In genomic region chr7:80269751-80270255, GRCm38 (mm10) we compare ENCODE assay signal across 8 mouse cellular contexts. TPM values are rescaled to one million over a fixed set of nuclear protein-coding genes. Genes with fewer than 3 reads are reported as not detected.
A peak's percentile ranks its signal among the peaks of the same experiment; 100 is the strongest.
DNase-seq lines count a peak whose midpoint lies in the region; ATAC-seq and TF ChIP-seq lines count a peak whose summit lies in the region.

No protein-coding gene starts in this region.

- intact Hi-C loops in heart, adult 2 months (cut with DNase I): loop anchor here (1.0 to 2.0 kb wide), 3 partner anchors 9 to 37 kb away; partner anchors contain the start of genes Cib1, Gdpgp1 and Ngrn

- no peak for TF ChIP-seq EP300 in heart, adult 2 months (IDR thresholded peaks at IDR 0.05; ENCODE audit: insufficient read depth, low read depth, low read length)

- H3K27ac ChIP-seq in heart, adult 2 months: peak overlapping the region; percentile 27
- H3K27ac ChIP-seq in embryonic facial prominence, embryonic 15.5 days (replicated peaks): no peak overlapping the region
- H3K27ac ChIP-seq in intestine, postnatal 0 days (ENCODE audit: low read depth, low read length): peak overlapping the region; percentile 84

- H3K79me2 ChIP-seq in heart, adult 2 months (replicated peaks; ENCODE audit: control insufficient read depth, insufficient read depth, low read length): no peaks in the 10 kb centered on the region

- no peak for ATAC-seq in G1E (ENCODE audit: extremely low read depth, insufficient number of reproducible peaks, low FRiP score, poor library complexity, severe bottlenecking)
- ATAC-seq in embryonic facial prominence, embryonic 15.5 days (ENCODE audit: insufficient number of reproducible peaks, low FRiP score, low TSS enrichment, low read depth): peak; percentile 56; the same call in 1 of the 2 replicates
- ATAC-seq in intestine, postnatal 0 days: peak; percentile 48; the same call in 1 of the 2 replicates

- H3K36me3 ChIP-seq in heart, adult 2 months (ENCODE audit: control insufficient read depth, insufficient read depth, low read length): no peaks in the 10 kb centered on the region
- peaks cover 72% of the 10 kb centered on the region for H3K36me3 ChIP-seq in G1E (replicated peaks)
- peaks cover 43% of the 10 kb centered on the region for H3K36me3 ChIP-seq in embryonic facial prominence, embryonic 15.5 days
- H3K36me3 ChIP-seq in intestine, postnatal 0 days (ENCODE audit: control insufficient read depth, insufficient read depth): peaks cover 36% of the 10 kb centered on the region

- under 1% methylated on average over 23 of the region's 23 CpGs for WGBS in heart, adult 2 months
- WGBS in embryonic facial prominence, embryonic 15.5 days: 1% methylated on average over 23 of the region's 23 CpGs
- under 1% methylated on average over 23 of the region's 23 CpGs for WGBS in intestine, postnatal 0 days

- H3K4me3 ChIP-seq in heart, adult 2 months: peak overlapping the region; percentile 92
- H3K4me3 ChIP-seq in G1E (ENCODE audit: low read depth, low read length): peak overlapping the region; percentile 93
- peak overlapping the region; percentile 57 for H3K4me3 ChIP-seq in embryonic facial prominence, embryonic 15.5 days (replicated peaks)
- peak overlapping the region; percentile 71 for H3K4me3 ChIP-seq in intestine, postnatal 0 days (ENCODE audit: low read depth, low read length)

- TF ChIP-seq POLR2A in heart, adult 2 months (IDR thresholded peaks at IDR 0.05; ENCODE audit: insufficient read depth, low read depth, low read length): no peak

- H3K9me3 ChIP-seq in G1E (replicated peaks): no peaks in the 10 kb centered on the region
- 0 out of 2 replicates have a peak, but pooled peaks cover 4% of the 10 kb centered on the region for H3K9me3 ChIP-seq in embryonic facial prominence, embryonic 15.5 days (replicated peaks)
- no peaks in the 10 kb centered on the region for H3K9me3 ChIP-seq in intestine, postnatal 0 days (ENCODE audit: control insufficient read depth)

- no peaks in the 10 kb centered on the region for H3K27me3 ChIP-seq in heart, adult 2 months (ENCODE audit: control insufficient read depth, insufficient read depth, low read length)
- no peaks in the 10 kb centered on the region for H3K27me3 ChIP-seq in G1E (ENCODE audit: insufficient read depth, low read length)
- H3K27me3 ChIP-seq in embryonic facial prominence, embryonic 15.5 days: no peaks in the 10 kb centered on the region
- no peaks in the 10 kb centered on the region for H3K27me3 ChIP-seq in intestine, postnatal 0 days (replicated peaks; ENCODE audit: control insufficient read depth, insufficient read depth, low read length)

- TF ChIP-seq CTCF in heart, adult 2 months (IDR thresholded peaks at IDR 0.05): no peak
- TF ChIP-seq CTCF in G1E (IDR thresholded peaks at IDR 0.05; ENCODE audit: low read depth, low read length): no peak
- TF ChIP-seq CTCF in intestine, postnatal 0 days (IDR thresholded peaks at IDR 0.05; ENCODE audit: low read depth): no peak

- DNase-seq in heart, adult 2 months: no peak
- DNase-seq in heart, adult 9 months (ENCODE audit: low spot score in 2 of 2): no peak
- peak; percentile 11 for DNase-seq in G1E (ENCODE audit: low spot score)
- DNase-seq in lung, postnatal 14 days: peak; percentile 40
- peak; percentile 73 for DNase-seq in testis, postnatal 10 days (ENCODE audit: low spot score)
- DNase-seq in thymus, postnatal 0 days (ENCODE audit: low spot score): no peak

- peak overlapping the region; percentile 79 for H3K4me2 ChIP-seq in embryonic facial prominence, embryonic 15.5 days (replicated peaks)
- peak overlapping the region; percentile 97 for H3K4me2 ChIP-seq in intestine, postnatal 0 days (replicated peaks; ENCODE audit: low read depth)

- peaks cover 2% of the 10 kb centered on the region for H3K4me1 ChIP-seq in heart, adult 2 months (ENCODE audit: control insufficient read depth, insufficient read depth, low read length)
- H3K4me1 ChIP-seq in G1E (ENCODE audit: insufficient read depth, low read depth, low read length): peaks cover 47% of the 10 kb centered on the region
- peaks cover 20% of the 10 kb centered on the region for H3K4me1 ChIP-seq in embryonic facial prominence, embryonic 15.5 days
- H3K4me1 ChIP-seq in intestine, postnatal 0 days (replicated peaks; ENCODE audit: control insufficient read depth, insufficient read depth, low read length): peaks cover 4% of the 10 kb centered on the region; the same call in 1 of the 2 replicates

- peak overlapping the region; percentile 78 for H3K9ac ChIP-seq in heart, adult 2 months (ENCODE audit: low read depth, low read length)
- H3K9ac ChIP-seq in embryonic facial prominence, embryonic 15.5 days: peak overlapping the region; percentile 37
- peak overlapping the region; percentile 78 for H3K9ac ChIP-seq in intestine, postnatal 0 days (ENCODE audit: low read depth, low read length)

RNA-seq across cellular contexts. Expression of gene Vps33b, which starts 0.4 kb away (rescaled TPM):
- 1 to 10 TPM; 6.1 to 6.2 TPM for total RNA-seq in heart, adult 2 months (2021)
- polyA plus RNA-seq in heart, adult 2 months (2012; rRNA removed): 5.1 and 5.2 TPM in 2 replicates
- 50.7 and 77.5 TPM in 2 replicates for total RNA-seq in G1E (2014; fragmentation: Nextera tagmentation)
- 29.7 and 33.2 TPM in 2 replicates for total RNA-seq in G1E (2017)
- polyA plus RNA-seq in G1E (2012): 4.1 and 4.3 TPM in 2 replicates
- 12.3 and 17.1 TPM in 2 replicates for polyA plus RNA-seq in embryonic facial prominence, embryonic 15.5 days (2015; fragmentation: Nextera tagmentation; extraction: Ambion mirVana)
- polyA plus RNA-seq in intestine, postnatal 0 days (2015; fragmentation: Nextera tagmentation; extraction: Ambion mirVana): 11.7 and 12.9 TPM in 2 replicates
- 5.6 and 6.8 TPM in 2 replicates for polyA plus RNA-seq in thymus, postnatal 0 days (2015; fragmentation: Nextera tagmentation; extraction: Ambion mirVana)

RNA-seq across cellular contexts. Expression of gene Ngrn, which starts 8.8 kb away (rescaled TPM):
- 10 to 100 TPM; 22.9 to 27.2 TPM for total RNA-seq in heart, adult 2 months (2021)
- 16.8 and 26.2 TPM in 2 replicates for polyA plus RNA-seq in heart, adult 2 months (2012; rRNA removed)
- total RNA-seq in G1E (2014; fragmentation: Nextera tagmentation) (40.6 and 61.3 TPM in 2 replicates), G1E (2017) (76.2 and 82.7 TPM in 2 replicates)
- 41.9 and 43.6 TPM in 2 replicates for polyA plus RNA-seq in G1E (2012)
- polyA plus RNA-seq in embryonic facial prominence, embryonic 15.5 days (2015; fragmentation: Nextera tagmentation; extraction: Ambion mirVana): 51.2 and 54.9 TPM in 2 replicates
- 28.2 and 30.2 TPM in 2 replicates for polyA plus RNA-seq in intestine, postnatal 0 days (2015; fragmentation: Nextera tagmentation; extraction: Ambion mirVana)
- 65.6 and 65.8 TPM in 2 replicates for polyA plus RNA-seq in thymus, postnatal 0 days (2015; fragmentation: Nextera tagmentation; extraction: Ambion mirVana)

RNA-seq across cellular contexts. Expression of gene Ttll13, which starts 23.6 kb away (rescaled TPM):
- total RNA-seq in heart, adult 2 months (2021): under 1 TPM; 0.23 to 0.39 TPM
- 0.20 and 0.23 TPM in 2 replicates for polyA plus RNA-seq in heart, adult 2 months (2012; rRNA removed)
- 1.5 and 3.7 TPM in 2 replicates for total RNA-seq in G1E (2014; fragmentation: Nextera tagmentation)
- 0.35 and 3.3 TPM in 2 replicates for total RNA-seq in G1E (2017)
- 0.13 and 0.26 TPM in 2 replicates for polyA plus RNA-seq in G1E (2012)
- polyA plus RNA-seq in embryonic facial prominence, embryonic 15.5 days (2015; fragmentation: Nextera tagmentation; extraction: Ambion mirVana): 1.3 and 1.6 TPM in 2 replicates
- 0.77 and 1.3 TPM in 2 replicates for polyA plus RNA-seq in intestine, postnatal 0 days (2015; fragmentation: Nextera tagmentation; extraction: Ambion mirVana)
- 0.44 and 0.70 TPM in 2 replicates for polyA plus RNA-seq in thymus, postnatal 0 days (2015; fragmentation: Nextera tagmentation; extraction: Ambion mirVana)

RNA-seq across cellular contexts. Expression of gene Prc1, which starts 24.4 kb away (rescaled TPM):
- 1 to 10 TPM in 1 of 2 experiments, under 1 TPM in 1; 0.47 to 1.5 TPM for total RNA-seq in heart, adult 2 months (2021)
- polyA plus RNA-seq in heart, adult 2 months (2012; rRNA removed): 1.1 and 2.8 TPM in 2 replicates
- total RNA-seq in G1E (2014; fragmentation: Nextera tagmentation): 188 and 229 TPM in 2 replicates
- total RNA-seq in G1E (2017): 158 and 161 TPM in 2 replicates
- 13.4 and 14.6 TPM in 2 replicates for polyA plus RNA-seq in G1E (2012)
- 109 TPM in 2 replicates for polyA plus RNA-seq in embryonic facial prominence, embryonic 15.5 days (2015; fragmentation: Nextera tagmentation; extraction: Ambion mirVana)
- polyA plus RNA-seq in intestine, postnatal 0 days (2015; fragmentation: Nextera tagmentation; extraction: Ambion mirVana): 32.5 TPM in 2 replicates
- polyA plus RNA-seq in thymus, postnatal 0 days (2015; fragmentation: Nextera tagmentation; extraction: Ambion mirVana): 103 and 113 TPM in 2 replicates

RNA-seq across cellular contexts. Expression of gene Gdpgp1, which starts 37.1 kb away (rescaled TPM):
- total RNA-seq in heart, adult 2 months (2021): 1 to 10 TPM; 1.5 to 2.2 TPM
- polyA plus RNA-seq in heart, adult 2 months (2012; rRNA removed): 1.4 and 1.5 TPM in 2 replicates
- 10.2 and 14.1 TPM in 2 replicates for total RNA-seq in G1E (2014; fragmentation: Nextera tagmentation)
- 5.9 and 6.2 TPM in 2 replicates for total RNA-seq in G1E (2017)
- 3.7 and 3.8 TPM in 2 replicates for polyA plus RNA-seq in G1E (2012)
- polyA plus RNA-seq in embryonic facial prominence, embryonic 15.5 days (2015; fragmentation: Nextera tagmentation; extraction: Ambion mirVana): 4.1 TPM in 2 replicates
- 6.5 and 7.4 TPM in 2 replicates for polyA plus RNA-seq in intestine, postnatal 0 days (2015; fragmentation: Nextera tagmentation; extraction: Ambion mirVana)
- 2.7 and 3.4 TPM in 2 replicates for polyA plus RNA-seq in thymus, postnatal 0 days (2015; fragmentation: Nextera tagmentation; extraction: Ambion mirVana)

Comparison
In these comparisons a context has a peak if more than half of its experiments do, and no peak if none do; other contexts are left out.
1. DNase-seq: peak in G1E (single experiment), lung, postnatal 14 days (single experiment) and testis, postnatal 10 days (single experiment); none in heart, adult 2 months (0 of 2), heart, adult 9 months (0 of 2) and thymus, postnatal 0 days (single experiment).
2. Peak in every context shown above with its lines, with median percentiles within 50 percentile points of each other: H3K4me3 ChIP-seq and H3K9ac ChIP-seq.